Mouse (Mus musculus) T-helper 2 cell (primary cell): Measurements from ENCODE around the gene 4921536K21Rik.

Experiments
- in situ Hi-C: fragments of 300-600 bp; cut with MboI, MseI; formaldehyde crosslinking; loops from one replicate; pipeline ENCODE4 v1.15.1; 2025; ENCODE audit warnings: high pct_unique_total_duplicates

Gene 4921536K21Rik

GRCm38 (mm10) chr11:3854156-3854555 is 40.7 kb downstream of the 4921536K21Rik start:
- in situ Hi-C loops = no loop called here

- in situ Hi-C loops = no loop called here
These were observed 41.3 kb downstream of the 4921536K21Rik start for GRCm38 (mm10) chr11:3853481-3854034.

- in situ Hi-C loops = no loop called here
These were observed 41.9 kb downstream of the 4921536K21Rik start for GRCm38 (mm10) chr11:3853031-3853430.

GRCm38 (mm10) chr11:3851872-3852271 is 43.0 kb downstream of the 4921536K21Rik start:
- in situ Hi-C loops = no loop called here

DNA sequence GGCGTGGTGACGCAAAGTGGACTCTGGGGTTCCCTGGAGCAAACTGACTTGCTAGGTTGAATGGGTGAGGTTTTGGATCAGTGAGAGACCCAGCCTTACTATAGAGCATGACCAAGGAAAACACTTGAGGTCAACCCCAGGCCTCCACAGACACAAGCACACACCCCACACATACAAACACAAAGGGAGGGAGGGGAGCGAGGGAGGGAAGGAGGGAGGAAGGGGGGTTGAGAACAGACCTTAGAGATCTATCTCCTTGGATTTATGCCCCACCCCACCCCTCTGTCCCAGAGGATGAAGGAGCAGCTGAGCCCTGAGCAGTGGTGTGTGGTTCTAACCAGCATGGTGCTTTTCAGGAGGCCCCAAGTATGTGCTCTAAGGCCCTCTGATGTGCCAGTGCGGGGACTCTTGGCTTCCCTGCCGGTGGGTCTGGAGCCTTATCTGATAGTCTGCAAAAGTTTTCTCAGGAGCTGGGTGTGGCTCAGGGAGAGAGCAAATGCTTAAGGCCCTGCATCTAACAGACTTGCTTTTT is 44.1 kb downstream of the 4921536K21Rik start:
- in situ Hi-C loops = no loop called here

GRCm38 (mm10) chr11:3850315-3850614 is 44.6 kb downstream of the 4921536K21Rik start:
- in situ Hi-C loops = no loop called here

DNA sequence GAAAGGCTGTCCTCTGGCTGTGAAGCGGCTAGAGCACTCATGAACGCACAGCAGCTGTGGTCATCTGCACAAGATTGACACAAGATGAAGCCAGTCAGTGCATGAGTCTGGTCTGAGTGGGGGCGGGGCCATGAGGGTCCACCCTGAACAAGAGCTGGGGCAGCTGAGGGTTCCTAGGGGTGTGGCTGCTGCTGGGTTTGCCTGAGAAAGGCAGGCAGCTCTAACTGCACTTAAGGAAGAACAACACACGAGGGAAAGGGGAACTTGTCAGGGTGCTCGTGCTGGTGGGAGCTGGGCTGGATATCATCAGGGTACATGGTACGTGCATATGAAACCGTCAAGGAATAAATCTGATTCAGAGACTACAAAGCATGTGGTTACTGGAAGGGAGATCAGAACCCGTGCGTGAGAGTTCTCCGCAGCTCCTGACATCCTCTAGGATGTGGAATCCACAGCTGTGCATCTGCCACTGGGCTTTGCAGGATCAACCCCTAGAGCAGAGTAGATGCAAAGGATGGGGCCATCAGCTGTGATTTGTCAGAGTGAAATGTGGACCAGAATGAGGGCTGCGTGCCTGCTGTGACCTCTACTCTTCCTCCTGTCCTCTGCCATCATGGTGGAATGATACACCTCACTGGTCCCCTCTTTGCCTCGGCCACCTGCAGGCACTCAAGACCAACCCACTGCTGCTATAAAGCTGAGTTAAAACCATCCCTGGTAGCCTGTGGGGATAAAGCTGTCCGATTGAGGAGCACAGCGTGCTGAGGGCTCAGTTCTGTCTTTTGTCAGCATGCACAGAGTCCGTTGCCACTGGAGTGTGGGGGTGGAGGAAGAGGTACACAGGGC is 45.2 kb downstream of the 4921536K21Rik start:
- in situ Hi-C loops = no loop called here

- in situ Hi-C loops = no loop called here
These were observed 48.5 kb downstream of the 4921536K21Rik start for GRCm38 (mm10) chr11:3846351-3846750.

DNA sequence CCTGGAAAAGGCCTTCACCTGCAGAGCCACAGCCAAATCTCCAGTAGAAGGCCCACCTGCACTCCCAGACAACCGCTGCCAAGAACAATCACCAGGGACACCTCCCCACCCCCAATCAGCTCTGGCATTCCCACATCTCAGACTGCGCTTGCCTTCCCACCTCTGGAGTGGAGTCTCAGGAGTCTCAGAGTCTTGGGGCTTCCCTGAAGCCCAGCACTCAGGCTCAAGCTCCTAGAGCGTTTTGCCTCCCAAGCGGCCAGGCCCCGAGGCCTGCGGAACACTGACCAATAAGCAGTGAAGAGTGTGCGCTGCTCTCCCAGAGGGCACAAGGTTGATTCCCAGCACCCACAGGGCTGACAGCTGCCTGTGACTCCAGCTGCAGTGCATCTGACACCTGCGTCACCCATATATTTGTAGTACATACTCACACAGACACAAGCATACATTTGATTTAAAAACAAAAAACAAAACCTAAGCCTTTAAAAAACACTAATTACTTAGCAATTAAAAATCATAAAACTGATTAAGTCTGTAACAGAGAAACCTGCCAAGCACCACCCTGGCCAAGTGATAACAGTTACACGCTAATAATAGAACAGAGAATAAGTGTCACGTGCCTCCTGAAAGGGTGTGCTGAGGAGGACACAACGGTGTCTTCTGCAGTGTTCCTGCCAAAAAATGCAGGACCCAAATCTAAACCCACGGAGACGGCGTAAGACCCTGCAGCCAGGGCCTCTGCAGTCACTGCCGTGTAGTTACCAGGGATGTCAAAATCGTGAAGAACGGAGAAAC is 50.8 kb downstream of the 4921536K21Rik start:
- in situ Hi-C loops = no loop called here
